Mouse (Mus musculus): ENCODE data around the gene Zfp982. TPM values are rescaled to one million over a fixed set of nuclear protein-coding genes. Genes with fewer than 3 reads are reported as not detected.
"Not testable (repeated sequence)": the region's sequence is repeated elsewhere in the genome, so short reads cannot be mapped to it uniquely, and the experiment has no call there.

The Zfp982 gene
- polyA plus RNA-seq, 1 experiment from 2014 or later: 10.6 TPM

DNA sequence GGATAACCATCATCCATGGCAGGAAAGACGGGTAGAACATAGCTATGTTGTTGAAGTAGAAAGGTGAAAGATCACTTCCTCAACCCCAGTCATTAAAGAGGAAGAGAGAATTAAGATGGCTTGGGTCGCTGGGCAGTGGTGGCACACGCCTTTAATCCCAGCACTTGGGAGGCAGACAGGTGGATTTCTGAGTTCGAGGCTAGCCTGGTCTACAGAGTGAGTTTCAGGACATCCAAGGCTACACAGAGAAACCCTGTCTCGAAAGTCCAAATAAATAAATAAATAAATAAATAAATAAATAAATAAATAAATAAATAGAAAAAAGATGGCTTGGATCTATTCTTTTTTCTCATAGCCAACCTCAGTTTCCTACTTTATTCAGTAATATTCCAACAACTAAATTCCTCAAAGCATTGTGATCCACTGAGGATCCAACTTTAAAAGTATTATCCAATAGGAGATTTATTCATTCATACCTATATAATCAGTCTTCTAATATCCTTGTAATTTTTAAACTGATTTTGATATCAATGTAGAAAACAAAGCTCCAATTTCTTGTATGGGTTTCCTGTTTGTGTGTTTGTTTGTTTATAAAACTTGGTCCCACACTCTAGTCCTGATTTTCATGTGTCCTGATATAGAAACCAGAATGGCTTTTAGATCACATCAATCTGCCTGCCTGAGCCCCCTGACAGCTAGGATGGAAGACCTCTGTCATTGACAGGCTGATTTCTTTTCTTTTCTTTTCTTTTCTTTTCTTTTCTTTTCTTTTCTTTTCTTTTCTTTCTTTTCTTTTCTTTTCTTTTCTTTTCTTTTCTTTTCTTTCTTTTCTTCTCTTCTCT lies 6.8 kb downstream of the Zfp982 start:
- H3K4me3 ChIP-seq (ENCODE audit: low read depth, low read length); DNase-seq (ENCODE audit: low spot score); H3K9me3 ChIP-seq (ENCODE audit: control insufficient read depth, low read length); H3K4me1 ChIP-seq (replicated peaks; ENCODE audit: control insufficient read depth, insufficient read depth, low read length); H3K9ac ChIP-seq (ENCODE audit: low read length); H3K4me2 ChIP-seq (ENCODE audit: low read depth, low read length, severe bottlenecking); H3K27me3 ChIP-seq (ENCODE audit: control insufficient read depth, insufficient read depth, low read length); H3K27ac ChIP-seq (ENCODE audit: low read depth, low read length); H3K36me3 ChIP-seq (ENCODE audit: control insufficient read depth, insufficient read depth, low read length): not testable (repeated sequence)
- ATAC-seq (replicated peaks; ENCODE audit: low FRiP score): peak; percentile 53; the same call in 1 of the 2 replicates
- 89% methylated on average over 5 of the region's 5 CpGs for WGBS

DNA sequence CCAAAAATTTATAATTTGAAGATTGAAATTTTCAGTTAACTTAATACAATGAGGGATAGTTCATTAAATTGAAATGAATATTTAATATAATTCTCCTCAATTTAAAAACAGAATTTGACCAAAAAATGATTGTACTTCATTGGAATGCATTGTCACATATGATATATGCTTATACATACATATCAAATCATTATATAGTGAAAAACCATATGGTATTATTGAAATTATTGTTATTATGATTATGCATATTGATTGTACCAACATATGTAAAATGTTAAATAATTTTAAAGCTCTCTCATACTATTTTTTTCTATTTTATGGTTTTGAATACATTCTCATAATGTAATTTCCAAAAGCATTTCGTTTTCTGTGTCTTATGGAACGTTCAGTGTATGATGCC lies 17.0 kb downstream of the Zfp982 start:
- H3K36me3 ChIP-seq (ENCODE audit: control insufficient read depth, insufficient read depth, low read length): no peaks in the 10 kb centered on the region
- H3K9me3 ChIP-seq (ENCODE audit: control insufficient read depth, low read length): peaks cover 13% of the 10 kb centered on the region
- no peak overlapping the region for H3K4me3 ChIP-seq (ENCODE audit: low read depth, low read length)
- no peaks in the 10 kb centered on the region for H3K4me1 ChIP-seq (replicated peaks; ENCODE audit: control insufficient read depth, insufficient read depth, low read length)
- DNase-seq (ENCODE audit: low spot score) (no peak), ATAC-seq (replicated peaks; ENCODE audit: low FRiP score) (peak; percentile 56; the same call in 1 of the 2 replicates)
- WGBS: 80% methylated on average over 2 of the region's 2 CpGs
- no peaks in the 10 kb centered on the region for H3K27me3 ChIP-seq (ENCODE audit: control insufficient read depth, insufficient read depth, low read length)
- no peak overlapping the region for H3K9ac ChIP-seq (ENCODE audit: low read length)
- H3K4me2 ChIP-seq (ENCODE audit: low read depth, low read length, severe bottlenecking): no peak overlapping the region
- no peak overlapping the region for H3K27ac ChIP-seq (ENCODE audit: low read depth, low read length)

DNA sequence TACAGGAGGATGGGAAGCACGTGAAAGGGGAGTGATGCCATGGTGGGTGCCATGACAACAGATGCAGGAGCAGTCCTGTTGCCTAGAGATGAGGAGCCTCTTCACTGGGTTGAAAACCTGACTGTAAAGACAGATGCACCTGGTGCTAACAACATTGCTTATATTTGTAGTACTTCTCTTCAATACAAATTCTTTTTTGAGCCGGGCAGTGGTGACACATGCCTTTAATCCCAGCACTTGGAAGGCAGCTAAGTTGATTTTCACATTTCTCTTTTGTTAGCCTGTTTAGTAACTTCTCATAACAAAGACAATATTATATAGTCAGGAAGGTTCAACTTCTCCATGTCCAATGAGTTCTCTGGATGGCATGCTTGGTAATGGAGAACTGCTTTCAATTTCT lies 26.8 kb downstream of the Zfp982 start:
- Histone ChIP-seq H3K9me3 (ENCODE audit: control insufficient read depth, low read length) (peaks cover 35% of the 10 kb centered on the region), H3K27me3 (ENCODE audit: control insufficient read depth, insufficient read depth, low read length) (no peaks in the 10 kb centered on the region), H3K36me3 (ENCODE audit: control insufficient read depth, insufficient read depth, low read length) (no peaks in the 10 kb centered on the region), H3K4me3 (ENCODE audit: low read depth, low read length) (no peak overlapping the region), H3K4me1 (replicated peaks; ENCODE audit: control insufficient read depth, insufficient read depth, low read length) (no peaks in the 10 kb centered on the region), H3K4me2 (ENCODE audit: low read depth, low read length, severe bottlenecking) (no peak overlapping the region), H3K9ac (ENCODE audit: low read length) (no peak overlapping the region), H3K27ac (ENCODE audit: low read depth, low read length) (no peak overlapping the region)
- DNase-seq (ENCODE audit: low spot score): no peak
- ATAC-seq (replicated peaks; ENCODE audit: low FRiP score): peak; percentile 11; the same call in 1 of the 2 replicates
- WGBS: 73% methylated on average over 2 of the region's 2 CpGs

DNA sequence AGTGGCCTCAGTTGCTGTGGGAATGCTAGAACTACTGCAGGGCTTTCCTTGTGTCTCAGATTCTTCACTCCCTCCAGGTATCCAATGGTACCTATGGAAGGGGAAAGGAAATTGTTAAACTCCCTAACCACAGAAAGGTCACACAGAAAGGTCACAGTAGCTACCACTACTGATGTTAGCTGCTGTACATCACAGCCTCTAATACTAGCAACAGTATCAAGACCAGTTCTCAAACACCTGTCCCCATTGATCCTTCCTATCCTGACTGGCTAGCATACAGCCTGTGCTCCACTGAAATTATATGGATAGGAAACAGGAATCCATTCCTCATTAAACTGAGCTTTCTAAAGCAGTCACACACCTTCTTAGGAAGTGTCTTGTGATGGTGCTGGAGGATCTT lies 27.9 kb downstream of the Zfp982 start:
- Histone ChIP-seq H3K9me3 (ENCODE audit: control insufficient read depth, low read length) (peaks cover 36% of the 10 kb centered on the region), H3K4me3 (ENCODE audit: low read depth, low read length) (no peak overlapping the region), H3K36me3 (ENCODE audit: control insufficient read depth, insufficient read depth, low read length) (no peaks in the 10 kb centered on the region), H3K4me1 (replicated peaks; ENCODE audit: control insufficient read depth, insufficient read depth, low read length) (no peaks in the 10 kb centered on the region), H3K9ac (ENCODE audit: low read length) (no peak overlapping the region), H3K27me3 (ENCODE audit: control insufficient read depth, insufficient read depth, low read length) (no peaks in the 10 kb centered on the region), H3K4me2 (ENCODE audit: low read depth, low read length, severe bottlenecking) (no peak overlapping the region), H3K27ac (ENCODE audit: low read depth, low read length) (no peak overlapping the region)
- ATAC-seq (replicated peaks; ENCODE audit: low FRiP score) (peak; percentile 24; the same call in 1 of the 2 replicates), DNase-seq (ENCODE audit: low spot score) (no peak)

DNA sequence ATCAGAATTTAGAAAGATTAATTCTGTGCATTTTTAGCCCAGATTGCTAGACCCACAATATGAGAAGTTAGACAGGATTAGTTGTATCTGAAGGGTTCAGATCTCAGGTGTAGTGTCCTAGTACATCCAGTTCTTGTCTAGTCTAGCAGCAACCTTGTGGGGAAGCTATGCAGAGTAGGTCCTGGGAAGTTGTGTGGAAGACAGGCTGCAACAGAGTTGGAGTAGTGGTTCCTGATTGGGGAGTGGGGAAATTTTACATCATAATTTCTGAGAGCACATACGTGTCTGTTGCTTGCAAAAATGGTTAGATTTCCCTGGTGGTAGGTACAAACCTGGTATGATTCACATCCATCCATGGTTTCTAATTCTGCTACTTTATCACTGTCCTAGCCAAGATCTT lies 32.9 kb downstream of the Zfp982 start:
- peaks cover 29% of the 10 kb centered on the region for H3K9me3 ChIP-seq (ENCODE audit: control insufficient read depth, low read length)

DNA sequence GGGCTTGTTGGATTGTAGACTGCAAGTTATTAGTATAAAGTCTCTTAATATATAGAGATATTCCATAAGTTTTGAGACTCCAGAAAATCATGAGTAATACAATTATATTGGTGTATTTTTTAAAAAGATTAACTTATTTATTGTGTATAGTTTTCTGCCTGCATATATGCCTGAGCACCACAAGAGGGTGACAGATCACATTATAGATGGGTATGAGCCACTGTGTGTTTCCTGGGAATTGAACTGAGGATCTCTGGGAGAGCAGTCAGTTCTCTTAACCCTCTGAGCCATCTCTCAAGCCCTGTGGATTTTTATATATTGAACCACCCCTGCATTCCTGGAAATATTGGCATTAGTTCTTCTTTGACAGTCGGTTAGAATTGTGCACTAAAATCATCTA lies 38.1 kb downstream of the Zfp982 start:
- Histone ChIP-seq H3K9me3 (ENCODE audit: control insufficient read depth, low read length) (peaks cover 13% of the 10 kb centered on the region), H3K4me3 (ENCODE audit: low read depth, low read length) (no peak overlapping the region), H3K27me3 (ENCODE audit: control insufficient read depth, insufficient read depth, low read length) (no peaks in the 10 kb centered on the region), H3K4me2 (ENCODE audit: low read depth, low read length, severe bottlenecking) (no peak overlapping the region), H3K27ac (ENCODE audit: low read depth, low read length) (no peak overlapping the region), H3K36me3 (ENCODE audit: control insufficient read depth, insufficient read depth, low read length) (no peaks in the 10 kb centered on the region), H3K9ac (ENCODE audit: low read length) (no peak overlapping the region), H3K4me1 (replicated peaks; ENCODE audit: control insufficient read depth, insufficient read depth, low read length) (no peaks in the 10 kb centered on the region)
- ATAC-seq (replicated peaks; ENCODE audit: low FRiP score): no peak
- DNase-seq (ENCODE audit: low spot score): no peak
- 94% methylated on average over 1 of the region's 1 CpGs for WGBS

More for the DNA sequence above, 32.9 kb downstream of the Zfp982 start:
- Histone ChIP-seq H3K27ac (ENCODE audit: low read depth, low read length) (no peak overlapping the region), H3K4me1 (replicated peaks; ENCODE audit: control insufficient read depth, insufficient read depth, low read length) (no peaks in the 10 kb centered on the region), H3K27me3 (ENCODE audit: control insufficient read depth, insufficient read depth, low read length) (no peaks in the 10 kb centered on the region), H3K4me3 (ENCODE audit: low read depth, low read length) (no peak overlapping the region), H3K36me3 (ENCODE audit: control insufficient read depth, insufficient read depth, low read length) (no peaks in the 10 kb centered on the region), H3K4me2 (ENCODE audit: low read depth, low read length, severe bottlenecking) (no peak overlapping the region), H3K9ac (ENCODE audit: low read length) (no peak overlapping the region)
- ATAC-seq (replicated peaks; ENCODE audit: low FRiP score) (no peak), DNase-seq (ENCODE audit: low spot score) (no peak)
- WGBS: 87% methylated on average over 1 of the region's 1 CpGs

DNA sequence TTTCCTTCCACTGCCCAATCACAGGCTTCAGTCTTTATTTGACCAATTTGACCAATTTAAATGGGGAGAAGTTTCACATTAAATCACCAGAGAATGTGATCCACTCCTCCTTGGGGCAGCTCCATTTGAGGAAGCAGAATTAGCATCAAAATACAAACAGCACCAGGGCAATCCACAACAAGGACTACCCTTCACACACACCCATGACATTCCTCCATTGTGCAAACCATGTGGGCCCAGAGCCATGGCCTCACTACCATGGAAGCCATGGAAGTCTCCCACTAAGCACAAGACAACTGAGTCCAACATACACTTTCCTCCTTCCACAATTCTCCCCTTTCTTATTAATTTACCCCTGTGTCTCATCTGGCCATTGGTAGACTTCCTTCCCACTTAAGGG lies 43.7 kb downstream of the Zfp982 start:
- ATAC-seq (replicated peaks; ENCODE audit: low FRiP score); H3K4me1 ChIP-seq (replicated peaks; ENCODE audit: control insufficient read depth, insufficient read depth, low read length); H3K36me3 ChIP-seq (ENCODE audit: control insufficient read depth, insufficient read depth, low read length); H3K9ac ChIP-seq (ENCODE audit: low read length); H3K4me3 ChIP-seq (ENCODE audit: low read depth, low read length); H3K4me2 ChIP-seq (ENCODE audit: low read depth, low read length, severe bottlenecking); DNase-seq (ENCODE audit: low spot score); H3K27me3 ChIP-seq (ENCODE audit: control insufficient read depth, insufficient read depth, low read length); H3K27ac ChIP-seq (ENCODE audit: low read depth, low read length): not testable (repeated sequence)
- H3K9me3 ChIP-seq (ENCODE audit: control insufficient read depth, low read length): peaks cover 22% of the 10 kb centered on the region

DNA sequence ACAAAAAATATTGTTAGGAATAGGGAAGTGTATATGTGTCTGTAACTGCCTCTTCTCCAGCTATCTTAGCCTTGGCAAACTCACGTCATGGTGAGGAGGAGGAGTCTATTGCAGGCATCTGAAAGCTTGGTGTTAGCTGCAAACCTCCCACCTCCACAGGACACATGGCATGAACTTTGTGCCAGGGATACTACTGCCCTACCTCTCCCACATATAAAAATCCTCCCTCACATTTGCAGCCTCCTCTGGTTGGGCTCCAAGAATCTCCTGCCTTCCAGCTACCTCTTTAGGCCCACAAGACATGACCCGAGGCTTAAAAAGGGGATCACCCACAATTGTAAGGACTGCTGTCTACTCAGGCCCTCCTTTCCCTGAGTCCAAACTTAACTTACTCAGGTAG lies 45.5 kb downstream of the Zfp982 start:
- 0 out of 2 replicates have a peak, but pooled peaks have one; percentile 24 for ATAC-seq (replicated peaks; ENCODE audit: low FRiP score)
- H3K27ac ChIP-seq (ENCODE audit: low read depth, low read length): no peak overlapping the region
- 81% methylated on average over 2 of the region's 2 CpGs for WGBS
- H3K4me3 ChIP-seq (ENCODE audit: low read depth, low read length): no peak overlapping the region
- DNase-seq (ENCODE audit: low spot score): no peak
- no peaks in the 10 kb centered on the region for H3K4me1 ChIP-seq (replicated peaks; ENCODE audit: control insufficient read depth, insufficient read depth, low read length)
- H3K9me3 ChIP-seq (ENCODE audit: control insufficient read depth, low read length): peaks cover 22% of the 10 kb centered on the region
- no peak overlapping the region for H3K9ac ChIP-seq (ENCODE audit: low read length)
- no peaks in the 10 kb centered on the region for H3K36me3 ChIP-seq (ENCODE audit: control insufficient read depth, insufficient read depth, low read length)
- H3K27me3 ChIP-seq (ENCODE audit: control insufficient read depth, insufficient read depth, low read length): no peaks in the 10 kb centered on the region
- no peak overlapping the region for H3K4me2 ChIP-seq (ENCODE audit: low read depth, low read length, severe bottlenecking)

DNA sequence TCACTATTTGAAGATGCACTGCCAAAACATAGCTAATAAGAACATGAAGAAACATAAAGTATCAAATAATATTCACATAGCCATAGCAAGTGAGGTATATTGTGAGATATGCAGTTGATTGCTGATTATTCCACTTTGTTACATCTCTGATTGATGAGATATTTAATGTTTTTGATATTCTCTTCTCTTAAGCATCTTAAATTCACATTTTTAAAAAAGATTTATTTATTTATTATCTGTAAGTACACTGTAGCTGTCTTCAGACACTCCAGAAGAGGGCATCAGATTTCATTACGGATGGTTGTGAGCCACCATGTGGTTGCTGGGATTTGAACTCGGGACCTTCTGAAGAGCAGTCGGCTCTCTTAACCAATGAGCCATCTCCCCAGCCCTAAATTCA lies 47.7 kb downstream of the Zfp982 start, which contains the start of gene Gm16503:
TSS of gene Gm16503 (plus strand) at position 301 of the 400 bp plus-strand sequence.
- not testable (repeated sequence) for H3K4me3 ChIP-seq (ENCODE audit: low read depth, low read length); H3K27ac ChIP-seq (ENCODE audit: low read depth, low read length); H3K4me2 ChIP-seq (ENCODE audit: low read depth, low read length, severe bottlenecking); H3K27me3 ChIP-seq (ENCODE audit: control insufficient read depth, insufficient read depth, low read length); H3K4me1 ChIP-seq (replicated peaks; ENCODE audit: control insufficient read depth, insufficient read depth, low read length); H3K36me3 ChIP-seq (ENCODE audit: control insufficient read depth, insufficient read depth, low read length); ATAC-seq (replicated peaks; ENCODE audit: low FRiP score); H3K9ac ChIP-seq (ENCODE audit: low read length); DNase-seq (ENCODE audit: low spot score)
- WGBS: 92% methylated on average over 3 of the region's 3 CpGs
- H3K9me3 ChIP-seq (ENCODE audit: control insufficient read depth, low read length): peaks cover 22% of the 10 kb centered on the region

Data from forebrain, embryonic 11.5 days (tissue).